Mouse (Mus musculus): ENCODE results near the gene Tspear. TPM values are rescaled to one million over a fixed set of nuclear protein-coding genes. Genes with fewer than 3 reads are reported as not detected.
A peak's percentile ranks its signal among the peaks of the same experiment; 100 is the strongest.

Tspear gene
- total and polyA plus RNA-seq, 3 experiments, result 1.8 to 3.8 TPM; not detected in 1

- DNase-seq (ENCODE audit: low read depth, low spot score), result no peak
- Histone ChIP-seq H3K9ac (ENCODE audit: control insufficient read depth, low read depth, low read length, poor library complexity, severe bottlenecking) (no peak overlapping the region), H3K9me3 (replicated peaks; ENCODE audit: insufficient read depth, low read length) (no peaks in the 10 kb centered on the region), H3K4me3 (ENCODE audit: control insufficient read depth in 1 of 2, insufficient read depth in 1 of 2, low read depth in 2 of 2, low read length in 2 of 2) (no peak overlapping the region), H3K27ac (ENCODE audit: control insufficient read depth, low read depth, low read length) (no peak overlapping the region), H3K4me1 (ENCODE audit: control insufficient read depth in 1 of 2, insufficient read depth in 2 of 2, low read length in 2 of 2) (no peaks in the 10 kb centered on the region; a peak in 1 of 4 replicates), H3K27me3 (ENCODE audit: control insufficient read depth in 1 of 2, insufficient read depth in 2 of 2, low read length in 2 of 2) (peaks cover 0 to 7% of the 10 kb centered on the region in 2 experiments; a peak in 1 of 4 replicates), H3K79me2 (ENCODE audit: control insufficient read depth, insufficient read depth, low read length, poor library complexity) (no peaks in the 10 kb centered on the region), H3K36me3 (ENCODE audit: control insufficient read depth in 1 of 2, insufficient read depth in 2 of 2, low read length in 2 of 2) (peaks cover 0 to 7% of the 10 kb centered on the region in 2 experiments; a peak in 1 of 4 replicates)
- TF ChIP-seq CHD1 (IDR thresholded peaks at IDR 0.05; ENCODE audit: low read depth, low read length) (no peak), POLR2AphosphoS2 (IDR thresholded peaks at IDR 0.05; ENCODE audit: low read length) (no peak)
Measured at GRCm38 (mm10) chr10:77900903-77901818, 214.8 kb downstream of the Tspear start.

DNA sequence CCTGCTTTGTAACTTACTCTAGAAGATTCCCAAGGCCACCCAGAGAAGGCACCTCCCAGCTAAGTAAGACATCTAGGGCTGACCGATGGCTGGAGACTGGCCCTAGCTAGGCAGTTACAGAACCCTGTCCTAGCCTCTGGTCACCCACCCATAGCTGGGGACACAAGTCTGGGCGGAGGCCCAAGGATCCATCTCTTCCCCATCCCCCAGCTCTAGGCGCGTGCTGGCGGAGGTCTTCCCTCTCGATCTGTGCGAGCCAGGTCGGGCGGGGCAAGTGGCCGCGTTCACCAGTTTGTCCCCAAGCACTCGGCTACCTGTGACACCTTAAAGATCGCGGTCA, 215.5 kb downstream of the Tspear start:
- Histone ChIP-seq H3K4me1 (ENCODE audit: control insufficient read depth in 1 of 2, insufficient read depth in 2 of 2, low read length in 2 of 2) (no peaks in the 10 kb centered on the region; a peak in 1 of 4 replicates), H3K27ac (ENCODE audit: control insufficient read depth, low read depth, low read length) (no peak overlapping the region), H3K36me3 (ENCODE audit: control insufficient read depth in 1 of 2, insufficient read depth in 2 of 2, low read length in 2 of 2) (peaks cover 0 to 7% of the 10 kb centered on the region in 2 experiments; a peak in 1 of 4 replicates), H3K9me3 (replicated peaks; ENCODE audit: insufficient read depth, low read length) (no peaks in the 10 kb centered on the region), H3K79me2 (ENCODE audit: control insufficient read depth, insufficient read depth, low read length, poor library complexity) (no peaks in the 10 kb centered on the region), H3K4me3 (ENCODE audit: control insufficient read depth in 1 of 2, insufficient read depth in 1 of 2, low read depth in 2 of 2, low read length in 2 of 2) (peak overlapping the region; percentile 71 to 81), H3K27me3 (ENCODE audit: control insufficient read depth in 1 of 2, insufficient read depth in 2 of 2, low read length in 2 of 2) (peaks cover 0 to under 1% of the 10 kb centered on the region in 2 experiments; a peak in 1 of 4 replicates), H3K9ac (ENCODE audit: control insufficient read depth, low read depth, low read length, poor library complexity, severe bottlenecking) (peak overlapping the region; percentile 67)
- TF ChIP-seq RAD21 (IDR thresholded peaks at IDR 0.05; ENCODE audit: low read depth, low read length) (no peak), USF2 (IDR thresholded peaks at IDR 0.05; ENCODE audit: borderline replicate concordance in 1 of 2, insufficient read depth in 1 of 2, low read depth in 1 of 2, low read length in 2 of 2) (no peak), POLR2AphosphoS5 (IDR thresholded peaks at IDR 0.05; ENCODE audit: borderline replicate concordance, low read depth, low read length) (no peak), CTCF (IDR thresholded peaks at IDR 0.05 in 2 of 3, conservative IDR thresholded peaks at IDR 0.05 in 1 of 3; ENCODE audit: control insufficient read depth in 1 of 3, insufficient read depth in 1 of 3, low read depth in 2 of 3, low read length in 3 of 3, poor library complexity in 1 of 3, severe bottlenecking in 1 of 3) (no peak), TBP (IDR thresholded peaks at IDR 0.05; ENCODE audit: low read depth, low read length) (no peak), MYC (IDR thresholded peaks at IDR 0.05; ENCODE audit: low read depth, low read length) (no peak), ZNF384 (IDR thresholded peaks at IDR 0.05; ENCODE audit: low read depth, low read length) (no peak), HCFC1 (IDR thresholded peaks at IDR 0.05; ENCODE audit: low read depth, low read length) (no peak), USF1 (IDR thresholded peaks at IDR 0.05; ENCODE audit: low read depth, low read length) (no peak), RCOR1 (IDR thresholded peaks at IDR 0.05; ENCODE audit: low read depth, low read length) (no peak), SMC3 (IDR thresholded peaks at IDR 0.05; ENCODE audit: low read depth, low read length) (no peak), ZKSCAN1 (IDR thresholded peaks at IDR 0.05; ENCODE audit: low read depth, low read length) (no peak), MAZ (IDR thresholded peaks at IDR 0.05; ENCODE audit: low read depth, low read length) (no peak), GABPA (IDR thresholded peaks at IDR 0.05; ENCODE audit: low read depth, low read length) (no peak), EP300 (IDR thresholded peaks at IDR 0.05; ENCODE audit: low read depth in 1 of 2, low read length in 2 of 2) (no peak), NRF1 (IDR thresholded peaks at IDR 0.05; ENCODE audit: insufficient read depth, low read depth, low read length, poor library complexity, severe bottlenecking) (no peak), ETS1 (IDR thresholded peaks at IDR 0.05; ENCODE audit: low read depth, low read length) (no peak), ZMIZ1 (IDR thresholded peaks at IDR 0.05; ENCODE audit: low read depth, low read length) (no peak)
- no peak for DNase-seq (ENCODE audit: low read depth, low spot score)
